Mouse (Mus musculus): ENCODE measurements around the gene Fxr2.
A peak's percentile ranks its signal among the peaks of the same experiment; 100 is the strongest.

Gene Fxr2

DNA sequence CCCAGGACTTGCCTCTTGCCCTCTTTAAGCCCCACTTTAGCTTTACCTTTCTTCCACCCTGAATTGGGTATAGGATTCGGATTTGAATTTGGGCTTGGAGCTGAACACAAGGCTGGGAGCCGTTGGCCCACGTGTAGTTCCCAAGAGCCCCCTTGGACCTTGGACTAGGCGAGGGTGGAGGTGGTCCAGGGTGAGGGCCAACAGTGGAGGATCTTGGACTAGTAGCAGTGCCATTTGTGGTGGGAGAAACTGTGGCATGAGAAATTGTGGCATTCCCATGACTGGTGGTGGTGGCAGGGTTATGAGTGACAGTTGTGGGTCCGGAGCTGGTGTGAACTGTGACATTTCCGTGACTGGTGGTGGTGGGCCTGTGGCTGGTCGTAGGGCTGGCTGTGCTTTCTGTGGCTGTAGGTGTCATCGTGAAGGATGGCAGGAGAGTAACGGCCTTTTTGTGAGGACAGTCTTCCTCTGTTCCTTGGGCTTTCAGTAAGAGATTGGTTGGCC, 32.7 kb downstream of the Fxr2 start:
- Histone ChIP-seq H3K36me3 (ENCODE audit: insufficient read depth, low read length) (peaks cover 70% of the 10 kb centered on the region), H3K9me3 (ENCODE audit: low read length) (no peaks in the 10 kb centered on the region), H3K27me3 (ENCODE audit: insufficient read depth, low read length) (no peaks in the 10 kb centered on the region), H3K4me3 (replicated peaks; ENCODE audit: low read length) (peak overlapping the region; percentile 56), H3K4me1 (replicated peaks; ENCODE audit: low read depth, low read length) (peaks cover 78% of the 10 kb centered on the region)
- TF ChIP-seq NANOG (IDR thresholded peaks at IDR 0.05; ENCODE audit: borderline replicate concordance, low read length) (no peak), CTCF (conservative IDR thresholded peaks at IDR 0.05; ENCODE audit: low read length) (no peak), POU5F1 (IDR thresholded peaks at IDR 0.05; ENCODE audit: borderline replicate concordance, low read length) (no peak)

DNA sequence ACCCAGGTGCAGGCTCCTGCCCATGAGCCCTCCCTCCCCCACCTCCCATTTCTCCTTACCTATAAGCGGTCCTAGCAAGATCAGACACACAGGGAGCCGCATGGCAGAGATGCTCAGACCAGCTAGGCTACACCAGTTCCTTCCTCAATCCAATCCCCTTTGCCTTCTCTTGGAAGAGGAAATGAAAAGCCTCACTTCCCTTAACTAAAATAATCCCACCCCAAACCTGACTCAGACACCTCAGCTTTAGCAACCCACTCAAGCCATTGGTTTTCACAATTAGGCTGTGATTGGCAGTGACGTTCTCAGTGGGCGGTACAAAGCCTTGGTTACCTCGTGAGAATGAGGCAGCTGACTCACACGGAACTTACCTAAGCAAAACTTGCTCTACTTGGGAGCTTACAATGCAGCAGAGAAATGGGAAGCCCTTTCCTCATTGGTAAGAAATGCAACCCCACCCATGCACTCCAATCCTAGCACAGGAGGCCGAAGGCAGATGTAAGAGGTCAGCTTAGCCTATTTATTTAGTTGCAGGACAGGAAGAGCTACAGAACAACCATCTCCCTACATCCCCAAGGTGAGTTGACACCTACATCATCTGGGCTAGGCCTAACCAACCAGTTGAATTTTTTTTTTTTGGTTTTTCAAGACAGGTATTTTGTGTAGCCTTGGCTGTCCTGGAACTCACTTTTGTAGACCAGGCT, 33.3 kb downstream of the Fxr2 start, which contains the start of gene Cd68:
TSS of gene Cd68 (minus strand) at position 193 of the 704 bp plus-strand sequence.
- Histone ChIP-seq H3K4me3 (replicated peaks; ENCODE audit: low read length) (peak within 1 kb of the TSS; percentile 56), H3K27me3 (ENCODE audit: insufficient read depth, low read length) (no peaks in the 10 kb centered on the region), H3K4me1 (replicated peaks; ENCODE audit: low read depth, low read length) (peaks cover 72% of the 10 kb centered on the region), H3K36me3 (ENCODE audit: insufficient read depth, low read length) (peaks cover 71% of the 10 kb centered on the region), H3K9me3 (ENCODE audit: low read length) (no peaks in the 10 kb centered on the region)
- TF ChIP-seq CTCF (conservative IDR thresholded peaks at IDR 0.05; ENCODE audit: low read length) (no peak), POU5F1 (IDR thresholded peaks at IDR 0.05; ENCODE audit: borderline replicate concordance, low read length) (no peak), NANOG (IDR thresholded peaks at IDR 0.05; ENCODE audit: borderline replicate concordance, low read length) (no peak; the same call in 1 of the 2 replicates)

DNA sequence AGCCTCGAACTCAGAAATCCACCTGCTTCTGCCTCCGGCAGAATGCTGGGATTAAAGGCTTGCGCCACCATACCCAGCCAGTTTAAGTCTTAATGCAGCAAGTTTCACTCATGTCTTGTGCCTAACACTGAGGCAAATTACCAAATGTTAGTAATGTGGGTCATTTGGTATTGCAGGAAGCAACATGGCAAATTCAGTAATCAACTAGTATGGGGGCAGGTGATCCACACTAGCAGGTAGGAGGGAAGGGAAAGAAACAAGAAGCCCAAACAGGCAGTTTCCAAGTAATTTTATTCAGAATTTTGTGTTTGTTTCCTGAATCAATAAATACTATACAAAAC, 33.8 kb downstream of the Fxr2 start:
- Histone ChIP-seq H3K9me3 (ENCODE audit: low read length) (no peaks in the 10 kb centered on the region), H3K36me3 (ENCODE audit: insufficient read depth, low read length) (peaks cover 74% of the 10 kb centered on the region), H3K4me3 (replicated peaks; ENCODE audit: low read length) (0 out of 2 replicates have a peak overlapping the region, but pooled peaks have one; percentile 20), H3K4me1 (replicated peaks; ENCODE audit: low read depth, low read length) (peaks cover 67% of the 10 kb centered on the region), H3K27me3 (ENCODE audit: insufficient read depth, low read length) (no peaks in the 10 kb centered on the region)
- TF ChIP-seq NANOG (IDR thresholded peaks at IDR 0.05; ENCODE audit: borderline replicate concordance, low read length) (no peak), POU5F1 (IDR thresholded peaks at IDR 0.05; ENCODE audit: borderline replicate concordance, low read length) (no peak), CTCF (conservative IDR thresholded peaks at IDR 0.05; ENCODE audit: low read length) (no peak)

DNA sequence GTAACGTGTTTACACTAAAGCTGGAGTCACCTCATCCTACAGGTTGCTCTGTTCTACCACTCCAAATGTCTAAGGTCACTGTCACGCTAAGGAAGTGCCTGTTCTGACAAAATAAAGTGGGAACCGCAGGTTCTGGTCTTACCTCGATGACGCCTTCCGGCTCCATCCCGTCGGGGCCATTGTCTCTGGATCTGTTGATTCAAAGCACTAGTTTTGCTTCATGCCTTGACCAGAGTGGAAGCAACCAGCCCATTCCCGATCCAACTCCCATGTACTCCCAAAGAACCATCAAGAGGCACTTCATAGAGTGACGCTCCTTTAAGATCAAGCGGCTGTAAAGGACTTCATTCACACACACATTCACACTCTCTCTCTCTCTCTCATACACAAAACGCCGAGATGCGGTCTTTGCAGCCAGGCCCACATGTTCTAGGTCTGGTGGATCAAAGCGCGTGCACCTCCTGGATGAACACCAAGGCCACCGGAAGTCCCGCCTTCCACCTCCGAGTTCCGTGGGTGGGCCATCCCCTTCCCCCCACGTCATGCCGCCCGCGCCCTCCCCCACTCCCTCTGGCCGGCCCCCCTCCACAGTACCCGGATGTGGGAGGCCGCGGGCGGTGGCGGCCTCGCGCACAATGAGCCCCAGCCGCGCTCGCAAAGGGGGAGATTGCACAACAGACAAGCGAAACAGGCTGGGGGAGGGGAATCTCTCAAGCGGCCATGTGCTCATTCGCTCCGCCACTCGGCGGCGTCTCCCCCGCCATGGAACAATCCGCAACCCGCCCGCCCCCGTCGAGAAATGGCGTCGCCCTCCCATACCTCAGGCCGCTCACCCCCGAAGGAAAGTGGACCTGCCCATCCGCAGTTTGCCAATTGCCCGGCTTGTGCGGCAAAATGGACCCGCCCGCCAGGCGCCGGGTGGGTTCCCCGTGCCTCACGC, 38.3 kb downstream of the Fxr2 start:
- peaks cover 69% of the 10 kb centered on the region for H3K4me1 ChIP-seq (replicated peaks; ENCODE audit: low read depth, low read length)
- peaks cover 88% of the 10 kb centered on the region for H3K36me3 ChIP-seq (ENCODE audit: insufficient read depth, low read length)
- TF ChIP-seq NANOG (IDR thresholded peaks at IDR 0.05; ENCODE audit: borderline replicate concordance, low read length) = no peak
- no peak for TF ChIP-seq POU5F1 (IDR thresholded peaks at IDR 0.05; ENCODE audit: borderline replicate concordance, low read length)
- no peak for TF ChIP-seq CTCF (conservative IDR thresholded peaks at IDR 0.05; ENCODE audit: low read length)
- peak overlapping the region; percentile 99 for H3K4me3 ChIP-seq (replicated peaks; ENCODE audit: low read length)
- H3K27me3 ChIP-seq (ENCODE audit: insufficient read depth, low read length) = no peaks in the 10 kb centered on the region
- no peaks in the 10 kb centered on the region for H3K9me3 ChIP-seq (ENCODE audit: low read length)

DNA sequence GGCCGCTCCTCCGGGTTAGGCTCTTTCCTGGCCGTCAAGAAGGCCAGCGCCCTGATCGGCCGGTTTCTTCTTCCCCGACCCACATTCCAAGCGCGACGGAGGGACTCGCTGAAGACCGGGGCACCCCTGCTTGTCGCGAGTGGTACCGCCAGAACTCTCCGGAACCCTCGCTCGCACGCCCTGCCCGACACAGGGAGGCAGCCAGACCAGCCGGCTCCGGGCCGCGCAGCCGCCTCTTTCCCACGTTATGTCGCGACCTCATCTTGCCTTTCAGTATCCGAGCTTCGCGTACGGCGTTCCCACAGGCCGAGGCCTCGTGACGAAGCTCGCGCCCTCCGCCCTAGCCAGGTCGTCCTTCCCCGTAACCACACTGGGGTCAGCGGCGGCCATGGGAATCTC, 38.9 kb downstream of the Fxr2 start:
- TF ChIP-seq POU5F1 (IDR thresholded peaks at IDR 0.05; ENCODE audit: borderline replicate concordance, low read length) = no peak
- no peak for TF ChIP-seq CTCF (conservative IDR thresholded peaks at IDR 0.05; ENCODE audit: low read length)
- no peak for TF ChIP-seq NANOG (IDR thresholded peaks at IDR 0.05; ENCODE audit: borderline replicate concordance, low read length)
- Histone ChIP-seq H3K4me3 (replicated peaks; ENCODE audit: low read length) (peak overlapping the region; percentile 99), H3K9me3 (ENCODE audit: low read length) (no peaks in the 10 kb centered on the region), H3K4me1 (replicated peaks; ENCODE audit: low read depth, low read length) (peaks cover 71% of the 10 kb centered on the region), H3K36me3 (ENCODE audit: insufficient read depth, low read length) (peaks cover 90% of the 10 kb centered on the region), H3K27me3 (ENCODE audit: insufficient read depth, low read length) (no peaks in the 10 kb centered on the region)

DNA sequence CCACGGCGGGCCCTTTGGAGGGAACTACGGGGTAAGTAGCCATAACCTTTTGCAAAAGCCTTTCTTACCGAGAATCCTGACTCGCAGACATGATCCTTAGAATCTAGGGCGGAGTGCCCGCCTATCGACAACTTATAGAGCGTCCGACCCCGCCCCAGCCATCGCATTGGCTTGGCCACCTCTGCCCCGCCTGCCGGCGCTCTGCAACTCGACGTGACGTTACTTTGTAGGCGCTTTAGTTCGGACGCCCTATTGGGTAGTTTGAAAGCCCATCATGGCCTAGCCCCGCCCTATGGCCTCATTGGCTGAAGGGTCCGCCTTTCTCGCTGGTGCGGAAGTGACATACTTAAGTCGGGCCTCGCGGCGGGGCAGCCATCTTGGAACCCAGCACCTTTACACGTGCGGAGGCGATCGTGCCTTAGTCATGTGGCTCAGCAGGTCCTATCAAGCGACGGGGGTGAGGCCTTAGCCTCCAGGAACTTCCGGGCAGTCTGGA, 39.5 kb downstream of the Fxr2 start, which contains the start of gene Eif4a1:
TSS of gene Eif4a1 (minus strand) at position 213 of the 496 bp plus-strand sequence.
- peaks cover 91% of the 10 kb centered on the region for H3K36me3 ChIP-seq (ENCODE audit: insufficient read depth, low read length)

DNA sequence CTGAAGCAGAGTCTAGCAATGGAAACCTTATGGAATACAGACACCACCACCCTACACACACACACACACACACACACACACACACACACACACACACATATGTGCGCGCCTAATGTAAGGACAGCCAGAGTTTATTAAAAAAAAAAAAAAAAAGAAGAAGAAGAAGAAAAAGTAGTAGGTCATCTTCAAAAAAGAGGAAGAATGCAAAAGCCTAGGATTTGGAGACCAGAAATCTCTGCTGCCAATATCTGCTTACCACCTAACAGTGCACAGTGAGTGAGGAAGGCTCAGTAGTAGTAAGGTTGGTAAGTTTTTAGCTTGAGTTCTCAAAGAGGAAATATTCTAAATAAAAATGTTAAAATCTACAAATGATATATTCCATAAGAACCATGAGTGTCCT, 46.4 kb downstream of the Fxr2 start:
- Histone ChIP-seq H3K27me3 (ENCODE audit: insufficient read depth, low read length) (no peaks in the 10 kb centered on the region), H3K36me3 (ENCODE audit: insufficient read depth, low read length) (peaks cover 77% of the 10 kb centered on the region), H3K9me3 (ENCODE audit: low read length) (no peaks in the 10 kb centered on the region), H3K4me1 (replicated peaks; ENCODE audit: low read depth, low read length) (peaks cover 85% of the 10 kb centered on the region), H3K4me3 (replicated peaks; ENCODE audit: low read length) (peak overlapping the region; percentile 95)
- TF ChIP-seq POU5F1 (IDR thresholded peaks at IDR 0.05; ENCODE audit: borderline replicate concordance, low read length) (no peak), NANOG (IDR thresholded peaks at IDR 0.05; ENCODE audit: borderline replicate concordance, low read length) (no peak), CTCF (conservative IDR thresholded peaks at IDR 0.05; ENCODE audit: low read length) (no peak)

More for the DNA sequence above, 39.5 kb downstream of the Fxr2 start, which contains the start of gene Eif4a1:
- Histone ChIP-seq H3K4me1 (replicated peaks; ENCODE audit: low read depth, low read length) (peaks cover 76% of the 10 kb centered on the region), H3K9me3 (ENCODE audit: low read length) (no peaks in the 10 kb centered on the region), H3K27me3 (ENCODE audit: insufficient read depth, low read length) (no peaks in the 10 kb centered on the region), H3K4me3 (replicated peaks; ENCODE audit: low read length) (peak within 1 kb of the TSS; percentile 99)
- TF ChIP-seq CTCF (conservative IDR thresholded peaks at IDR 0.05; ENCODE audit: low read length) = no peak
- no peak for TF ChIP-seq NANOG (IDR thresholded peaks at IDR 0.05; ENCODE audit: borderline replicate concordance, low read length)
- no peak for TF ChIP-seq POU5F1 (IDR thresholded peaks at IDR 0.05; ENCODE audit: borderline replicate concordance, low read length)

Data from E14TG2a.4 (cell line).